Mouse (Mus musculus) ES-Bruce4 (cell line): ENCODE data around the gene Ift140. TPM values are rescaled to one million over a fixed set of nuclear protein-coding genes. Genes with fewer than 3 reads are reported as not detected.
A peak's percentile ranks its signal among the peaks of the same experiment; 100 is the strongest.

ENCODE experiments used
- H3K27ac ChIP-seq: 2 replicates; pipeline ENCODE4 v1.5.1; 2012; ENCODE audit warnings: low read length, inconsistent platforms; ENCODE audit not compliant: insufficient read depth
- H3K27me3 ChIP-seq: 2 replicates; pipeline ENCODE4 v1.6.1; 2012; ENCODE audit warnings: mild to moderate bottlenecking, low read length, inconsistent platforms; ENCODE audit not compliant: control insufficient read depth, poor library complexity, insufficient read depth, severe bottlenecking
- H3K36me3 ChIP-seq: 2 replicates; pipeline ENCODE4 v1.6.1; 2012; ENCODE audit warnings: inconsistent platforms, mild to moderate bottlenecking, low read length, moderate library complexity; ENCODE audit not compliant: control insufficient read depth, poor library complexity, insufficient read depth, severe bottlenecking
- H3K4me1 ChIP-seq: one replicate; pipeline ENCODE4 v1.8.1; 2011; ENCODE audit warnings: low read length; ENCODE audit not compliant: control insufficient read depth, insufficient read depth
- H3K4me3 ChIP-seq: 2 replicates; pipeline ENCODE4 v1.5.1; 2011; ENCODE audit warnings: low read depth, mild to moderate bottlenecking, low read length
- H3K9ac ChIP-seq: 2 replicates; pipeline ENCODE4 v1.6.1; 2012; ENCODE audit warnings: low read depth, mild to moderate bottlenecking, inconsistent platforms; ENCODE audit not compliant: poor library complexity, severe bottlenecking
- H3K9me3 ChIP-seq: replicated peaks from 2 replicates; pipeline ENCODE4 v1.6.1; 2012; ENCODE audit warnings: mild to moderate bottlenecking, low read length, inconsistent platforms; ENCODE audit not compliant: control insufficient read depth, poor library complexity, insufficient read depth, severe bottlenecking
- CTCF ChIP-seq: IDR thresholded peaks from one replicate; pipeline ENCODE4 v1.8.1; 2011; ENCODE audit warnings: low read depth, low read length
- EP300 ChIP-seq: IDR thresholded peaks from 2 replicates; pipeline ENCODE4 v1.6.1; 2011; ENCODE audit warnings: low read depth, low read length; ENCODE audit not compliant: insufficient read depth
- POLR2A ChIP-seq: IDR thresholded peaks from one replicate; pipeline ENCODE4 v1.8.1; 2011; ENCODE audit warnings: low read length; ENCODE audit not compliant: insufficient read depth
- polyA plus RNA-seq: library from polyadenylated mRNA; stranded (reverse); fragments of >200 nt; gene quantifications from 2 replicates; pipeline ENCODE4 v1.2.4, GENCODE M21; 2011; ENCODE audit warnings: low read depth; ENCODE audit not compliant: missing spikeins, insufficient read depth, insufficient read length

Ift140 gene
- polyA plus RNA-seq, 1 experiment = 24.2 TPM

GRCm38 (mm10) chr17:25013606-25014501, 2.0 kb upstream of the Ift140 start:
- no peaks in the 10 kb centered on the region for H3K9me3 ChIP-seq
- TF ChIP-seq CTCF = no peak
- TF ChIP-seq POLR2A = no peak
- no peak for TF ChIP-seq EP300
- peak overlapping the region; percentile 80 for H3K4me3 ChIP-seq
- H3K4me1 ChIP-seq = no peaks in the 10 kb centered on the region
- peak overlapping the region; percentile 86 for H3K9ac ChIP-seq
- no peaks in the 10 kb centered on the region for H3K27me3 ChIP-seq
- H3K36me3 ChIP-seq = peaks cover 20% of the 10 kb centered on the region
- H3K27ac ChIP-seq = no peak overlapping the region

DNA sequence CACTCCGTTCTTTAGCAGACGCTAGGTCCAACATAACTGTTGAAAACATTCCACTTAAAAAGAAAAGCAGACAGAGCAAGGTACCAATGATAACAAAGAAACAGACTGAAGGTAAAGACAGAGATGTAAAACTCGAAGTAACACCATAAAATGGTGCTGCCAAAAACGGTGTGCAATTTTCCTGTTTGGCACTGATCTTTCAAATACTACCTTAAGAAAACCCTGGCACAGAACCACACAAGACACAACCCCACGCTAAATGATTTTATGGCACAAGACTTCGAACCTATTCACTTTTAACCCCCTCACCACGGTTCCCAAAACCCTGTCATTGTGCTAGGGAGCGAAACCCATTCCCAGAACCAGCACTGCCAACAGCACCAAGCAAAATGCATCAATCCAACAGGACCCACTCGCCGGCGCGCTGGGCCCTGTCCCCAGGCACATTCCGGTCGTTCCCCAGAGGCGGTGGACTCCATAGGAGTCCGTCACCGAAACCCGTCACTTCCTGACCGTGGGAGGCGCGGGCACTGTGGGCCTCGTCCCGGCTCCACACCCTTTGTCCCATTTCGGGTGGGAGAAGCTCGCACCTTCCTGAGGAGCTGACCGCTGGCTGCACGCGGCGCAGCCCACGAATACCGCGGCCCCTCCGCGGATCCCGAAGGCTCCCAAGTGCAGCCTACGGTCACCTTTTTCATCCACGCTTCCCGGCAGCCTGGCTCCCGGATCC, 879 bp upstream of the Ift140 start:
- TF ChIP-seq CTCF (no peak), POLR2A (no peak), EP300 (no peak)
- Histone ChIP-seq H3K4me3 (peak overlapping the region; percentile 84), H3K27me3 (no peaks in the 10 kb centered on the region), H3K9ac (peak overlapping the region; percentile 86), H3K36me3 (peaks cover 15% of the 10 kb centered on the region), H3K9me3 (no peaks in the 10 kb centered on the region), H3K27ac (no peak overlapping the region), H3K4me1 (no peaks in the 10 kb centered on the region)

GRCm38 (mm10) chr17:25016292-25017132, 627 bp downstream of the Ift140 start:
- Histone ChIP-seq H3K9ac (peak overlapping the region; percentile 63), H3K4me3 (peak overlapping the region; percentile 74), H3K9me3 (no peaks in the 10 kb centered on the region), H3K27me3 (no peaks in the 10 kb centered on the region), H3K4me1 (no peaks in the 10 kb centered on the region), H3K36me3 (peaks cover 7% of the 10 kb centered on the region), H3K27ac (0 out of 2 replicates have a peak overlapping the region, but pooled peaks have one; percentile 6)
- TF ChIP-seq EP300 (no peak), CTCF (peak; percentile 12)

DNA sequence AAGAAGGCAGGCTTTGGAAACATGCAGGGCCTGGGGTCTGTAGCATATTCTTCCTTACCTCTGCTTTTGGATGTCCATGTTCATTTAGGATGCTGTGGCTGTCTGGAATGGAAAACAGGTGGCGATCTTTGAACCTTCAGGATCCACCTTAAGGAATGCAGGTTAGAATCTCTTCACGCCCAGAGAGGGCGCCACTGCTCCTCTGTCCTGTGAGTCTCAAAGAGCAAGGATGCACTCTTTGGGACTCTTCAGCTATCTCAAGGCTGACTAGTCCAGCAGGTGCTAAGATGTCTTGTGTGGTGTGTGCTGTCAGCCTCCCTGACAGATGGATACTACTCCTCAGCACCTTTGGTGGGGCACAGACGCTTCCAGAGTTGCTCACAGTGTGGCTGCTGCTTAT, 20.3 kb downstream of the Ift140 start:
- Histone ChIP-seq H3K27me3 (no peaks in the 10 kb centered on the region), H3K36me3 (peaks cover 2% of the 10 kb centered on the region; the same call in 1 of the 2 replicates), H3K9ac (no peak overlapping the region), H3K4me1 (no peaks in the 10 kb centered on the region), H3K9me3 (no peaks in the 10 kb centered on the region), H3K27ac (no peak overlapping the region), H3K4me3 (no peak overlapping the region)
- peak; percentile 56 for TF ChIP-seq CTCF
- TF ChIP-seq EP300 = no peak
- no peak for TF ChIP-seq POLR2A

GRCm38 (mm10) chr17:25044879-25045278, 29.0 kb downstream of the Ift140 start:
- H3K9me3 ChIP-seq = no peaks in the 10 kb centered on the region
- no peak overlapping the region for H3K9ac ChIP-seq
- no peak for TF ChIP-seq EP300
- no peaks in the 10 kb centered on the region for H3K27me3 ChIP-seq
- no peaks in the 10 kb centered on the region for H3K4me1 ChIP-seq
- H3K27ac ChIP-seq = no peak overlapping the region
- no peak overlapping the region for H3K4me3 ChIP-seq
- H3K36me3 ChIP-seq = no peaks in the 10 kb centered on the region
